22 mouse cellular contexts compared by ENCODE assay signal in genomic region chr11:23695847-23696246, GRCm38 (mm10). TPM values are rescaled to one million over a fixed set of nuclear protein-coding genes. Genes with fewer than 3 reads are reported as not detected.
DNase-seq lines count a peak whose midpoint lies in the region; ATAC-seq and TF ChIP-seq lines count a peak whose summit lies in the region.
"Had no signal": no experiment of that assay in that cellular context is flagged by ENCODE, and none has a peak within 500 bp of the region (broad histone marks: within the 10 kb centered on the region; RNA-seq: fewer than 3 reads in every experiment).

No protein-coding gene starts in this region.

- H3K9me3 ChIP-seq in liver, embryonic 15.5 days (replicated peaks), result no peaks in the 10 kb centered on the region
- no peaks in the 10 kb centered on the region for H3K9me3 ChIP-seq in liver, embryonic 12.5 days (replicated peaks)
- no peaks in the 10 kb centered on the region for H3K9me3 ChIP-seq in CH12.LX (replicated peaks; ENCODE audit: low read length)
- H3K9me3 ChIP-seq: embryonic facial prominence, embryonic 15.5 days; forebrain, embryonic 15.5 days; hindbrain, embryonic 12.5 days; limb, embryonic 10.5 days; liver, embryonic 13.5 days; lung, embryonic 15.5 days; midbrain, embryonic 12.5 days; neural tube, embryonic 15.5 days had no signal

- TF ChIP-seq CTCF in CH12.LX (conservative IDR thresholded peaks at IDR 0.05 in 1 of 2, IDR thresholded peaks at IDR 0.05 in 1 of 2; ENCODE audit: low read depth in 2 of 2, low read length in 2 of 2), result no peak
- TF ChIP-seq CTCF in cerebellum, adult 2 months (IDR thresholded peaks at IDR 0.05; ENCODE audit: borderline replicate concordance, insufficient read depth, low read depth, low read length), result no peak

- TF ChIP-seq RAD21 in CH12.LX (IDR thresholded peaks at IDR 0.05; ENCODE audit: low read depth, low read length), result no peak

- H3K79me2 ChIP-seq in CH12.LX (replicated peaks; ENCODE audit: control insufficient read depth, extremely low read depth, insufficient read depth, poor library complexity, severe bottlenecking), result peaks cover 50% of the 10 kb centered on the region

- no peak overlapping the region for H3K4me3 ChIP-seq in liver, embryonic 15.5 days (replicated peaks)
- no peak overlapping the region for H3K4me3 ChIP-seq in liver, embryonic 12.5 days
- no peak overlapping the region for H3K4me3 ChIP-seq in CH12.LX (replicated peaks in 1 of 3; ENCODE audit: low read depth in 2 of 3, low read length in 2 of 3, poor library complexity in 1 of 3)
- H3K4me3 ChIP-seq in cerebellum, adult 2 months (replicated peaks; ENCODE audit: insufficient read depth, low read depth, low read length), result no peak overlapping the region
- H3K4me3 ChIP-seq: embryonic facial prominence, embryonic 15.5 days; forebrain, embryonic 15.5 days; heart, adult 2 months; hindbrain, embryonic 12.5 days; limb, embryonic 10.5 days; liver, embryonic 13.5 days; lung, embryonic 15.5 days; midbrain, embryonic 12.5 days; neural tube, embryonic 15.5 days had no signal

- dilution Hi-C loops in CH12.LX (cut with MboI; ENCODE audit: extremely low pct_ligation_motif_present, extremely low pct_unique_long_range_greater_than_20kb, low sequenced_read_pairs), result no loop called here

- TF ChIP-seq POLR2A in CH12.LX (IDR thresholded peaks at IDR 0.05; ENCODE audit: low read depth, low read length), result no peak
- no peak for TF ChIP-seq POLR2A in cerebellum, adult 2 months (IDR thresholded peaks at IDR 0.05; ENCODE audit: borderline replicate concordance, insufficient read depth, low read length)

- H3K27ac ChIP-seq in liver, embryonic 15.5 days (replicated peaks), result no peak overlapping the region
- H3K27ac ChIP-seq in liver, embryonic 12.5 days, result no peak overlapping the region
- H3K27ac ChIP-seq in CH12.LX (ENCODE audit: insufficient read depth, low read depth), result no peak overlapping the region; the same call in 1 of the 2 replicates
- H3K27ac ChIP-seq in cerebellum, adult 2 months (ENCODE audit: insufficient read depth, low read length), result no peak overlapping the region
- H3K27ac ChIP-seq: embryonic facial prominence, embryonic 15.5 days; forebrain, embryonic 15.5 days; heart, adult 2 months; hindbrain, embryonic 12.5 days; kidney, postnatal 0 days; limb, embryonic 10.5 days; liver, embryonic 13.5 days; lung, embryonic 15.5 days; midbrain, embryonic 12.5 days; neural tube, embryonic 15.5 days had no signal

- peaks cover 4% of the 10 kb centered on the region for H3K36me3 ChIP-seq in liver, embryonic 15.5 days (replicated peaks)
- peaks cover 14% of the 10 kb centered on the region for H3K36me3 ChIP-seq in liver, embryonic 12.5 days
- peaks cover 5 to 45% of the 10 kb centered on the region in 2 experiments for H3K36me3 ChIP-seq in CH12.LX (replicated peaks in 1 of 2; ENCODE audit: control insufficient read depth in 1 of 2, insufficient read depth in 1 of 2, low read length in 1 of 2)
- H3K36me3 ChIP-seq in splenic B cell, adult 2 months (ENCODE audit: control insufficient read depth, insufficient read depth, low read length, poor library complexity, severe bottlenecking), result no peaks in the 10 kb centered on the region
- H3K36me3 ChIP-seq: forebrain, embryonic 15.5 days; lung, embryonic 15.5 days; neural tube, embryonic 15.5 days had no signal

- no peaks in the 10 kb centered on the region for H3K27me3 ChIP-seq in liver, embryonic 15.5 days
- no peaks in the 10 kb centered on the region for H3K27me3 ChIP-seq in liver, embryonic 12.5 days (replicated peaks)
- no peaks in the 10 kb centered on the region for H3K27me3 ChIP-seq in CH12.LX (replicated peaks)
- H3K27me3 ChIP-seq in splenic B cell, adult 2 months (ENCODE audit: control insufficient read depth, insufficient read depth, low read length, poor library complexity, severe bottlenecking), result no peaks in the 10 kb centered on the region
- H3K27me3 ChIP-seq in cerebellum, adult 2 months (ENCODE audit: control insufficient read depth, insufficient read depth, low read length), result no peaks in the 10 kb centered on the region
- H3K27me3 ChIP-seq: embryonic facial prominence, embryonic 15.5 days; forebrain, embryonic 15.5 days; hindbrain, embryonic 12.5 days; liver, embryonic 13.5 days; lung, embryonic 15.5 days; midbrain, embryonic 12.5 days; neural tube, embryonic 15.5 days had no signal

- H3K4me2 ChIP-seq in liver, embryonic 15.5 days, result peak overlapping the region; percentile 15; the same call in 1 of the 2 replicates
- H3K4me2 ChIP-seq in liver, embryonic 12.5 days, result no peak overlapping the region
- peak overlapping the region; percentile 93 for H3K4me2 ChIP-seq in CH12.LX (ENCODE audit: insufficient read depth, low read depth, poor library complexity, severe bottlenecking)
- H3K4me2 ChIP-seq: embryonic facial prominence, embryonic 15.5 days; forebrain, embryonic 15.5 days; hindbrain, embryonic 12.5 days; liver, embryonic 13.5 days; lung, embryonic 15.5 days; midbrain, embryonic 12.5 days; neural tube, embryonic 15.5 days had no signal

- no peak for TF ChIP-seq EP300 in CH12.LX (IDR thresholded peaks at IDR 0.05; ENCODE audit: low read length)

- 0 out of 2 replicates have a peak, but pooled peaks cover 4% of the 10 kb centered on the region for H3K4me1 ChIP-seq in liver, embryonic 15.5 days (replicated peaks)
- no peaks in the 10 kb centered on the region for H3K4me1 ChIP-seq in liver, embryonic 12.5 days
- peaks cover 26 to 73% of the 10 kb centered on the region in 2 experiments for H3K4me1 ChIP-seq in CH12.LX (ENCODE audit: control insufficient read depth in 1 of 2, insufficient read depth in 2 of 2)
- no peaks in the 10 kb centered on the region for H3K4me1 ChIP-seq in cerebellum, adult 2 months (ENCODE audit: control insufficient read depth, insufficient read depth, low read length)
- H3K4me1 ChIP-seq: embryonic facial prominence, embryonic 15.5 days; forebrain, embryonic 15.5 days; hindbrain, embryonic 12.5 days; limb, embryonic 10.5 days; liver, embryonic 13.5 days; lung, embryonic 15.5 days; neural tube, embryonic 15.5 days had no signal

- no peak for DNase-seq in CH12.LX (ENCODE audit: extremely low read depth)
- peak; percentile 22 for DNase-seq in splenic B cell, adult 2 months (ENCODE audit: low read depth, low spot score)
- no peak for DNase-seq in cerebellum, adult 2 months
- no peak for DNase-seq in thymus, postnatal 25 days
- DNase-seq: adrenal gland, adult 2 months; cerebellum, adult 18-20 months; cerebellum, postnatal 36 days; gastrocnemius, postnatal 25 days; heart, adult 2 months; kidney, adult 18-20 months; liver, embryonic 13.5 days had no signal

- no peak overlapping the region for H3K9ac ChIP-seq in liver, embryonic 15.5 days
- no peak overlapping the region for H3K9ac ChIP-seq in liver, embryonic 12.5 days
- peak overlapping the region; percentile 51; the same call in 1 of the 2 replicates for H3K9ac ChIP-seq in CH12.LX (ENCODE audit: insufficient read depth, low read depth)
- H3K9ac ChIP-seq: embryonic facial prominence, embryonic 15.5 days; forebrain, embryonic 15.5 days; hindbrain, embryonic 12.5 days; liver, embryonic 13.5 days; lung, embryonic 15.5 days; midbrain, embryonic 12.5 days; neural tube, embryonic 15.5 days had no signal

- in situ Hi-C loops in CH12.LX (cut with MboI; ENCODE audit: low pct_ligation_motif_present, low pct_unique_long_range_greater_than_20kb, low sequenced_read_pairs), result loop anchor here (25.0 kb wide), 1 partner anchor 166 kb away; no protein-coding TSS in a partner anchor

- no peak for ATAC-seq in liver, embryonic 15.5 days (ENCODE audit: insufficient read depth)
- no peak for ATAC-seq in liver, embryonic 12.5 days
- peak; percentile 78 for ATAC-seq in granulocyte monocyte progenitor cell, adult 5-6 weeks (replicated peaks; ENCODE audit: poor library complexity, severe bottlenecking)
- ATAC-seq: forebrain, embryonic 15.5 days had no signal

TF ChIP-seq in CH12.LX, 34 proteins besides CTCF, POLR2A, EP300 and RAD21:
- TF ChIP-seq RCOR1 (conservative IDR thresholded peaks at IDR 0.05; ENCODE audit: low read depth, low read length), result no peak
- TF ChIP-seq GABPA (IDR thresholded peaks at IDR 0.05; ENCODE audit: insufficient replicate concordance, low read depth, low read length), result no peak
- no peak for TF ChIP-seq MAZ (IDR thresholded peaks at IDR 0.05; ENCODE audit: low read depth, low read length)
- TF ChIP-seq JUND (conservative IDR thresholded peaks at IDR 0.05; ENCODE audit: low read depth, low read length), result no peak
- no peak for TF ChIP-seq MAX (IDR thresholded peaks at IDR 0.05; ENCODE audit: low read length)
- TF ChIP-seq IRF4 (IDR thresholded peaks at IDR 0.05; ENCODE audit: low read depth, low read length), result no peak
- no peak for TF ChIP-seq ELF1 (IDR thresholded peaks at IDR 0.05; ENCODE audit: low read depth, low read length)
- TF ChIP-seq NRF1 (IDR thresholded peaks at IDR 0.05; ENCODE audit: low read depth, low read length), result no peak
- no peak for TF ChIP-seq ZNF384 (IDR thresholded peaks at IDR 0.05; ENCODE audit: low read depth, low read length)
- TF ChIP-seq ZKSCAN1 (IDR thresholded peaks at IDR 0.05; ENCODE audit: borderline replicate concordance, low read depth, low read length), result no peak
- no peak for TF ChIP-seq E2F4 (IDR thresholded peaks at IDR 0.05; ENCODE audit: insufficient replicate concordance, low read depth, low read length)
- no peak for TF ChIP-seq JUN (IDR thresholded peaks at IDR 0.05; ENCODE audit: insufficient read depth, low read depth, low read length)
- no peak for TF ChIP-seq USF2 (conservative IDR thresholded peaks at IDR 0.05; ENCODE audit: low read depth, low read length)

RNA-seq across cellular contexts. Expression of gene Pex13, which starts 30.1 kb away (rescaled TPM):
- 9.4 and 11.4 TPM in 2 replicates for polyA plus RNA-seq in liver, embryonic 15.5 days (2015; fragmentation: Nextera tagmentation; extraction: Ambion mirVana)
- 15.0 and 18.0 TPM in 2 replicates for polyA plus RNA-seq in liver, embryonic 12.5 days (2016; fragmentation: Nextera tagmentation; extraction: Ambion mirVana)
- total RNA-seq in CH12.LX (2012; rRNA removed) (20.4 and 22.6 TPM in 2 replicates), CH12.LX (2014; rRNA removed) (21.5 and 24.9 TPM in 2 replicates)
- 42.7 and 50.7 TPM in 2 replicates for polyA plus RNA-seq in CH12.LX (2012; ENCODE audit: insufficient read length, low read depth)
- total RNA-seq in granulocyte monocyte progenitor cell, adult 5-6 weeks (2014; fragmentation: Nextera tagmentation), result 11.2 and 18.0 TPM in 2 replicates
- total RNA-seq in granulocyte monocyte progenitor cell, adult 5-6 weeks (2017), result 17.0 and 38.1 TPM in 2 replicates
- polyA plus RNA-seq in cerebellum, adult 2 months (2012; rRNA removed), result 18.5 and 19.1 TPM in 2 replicates

RNA-seq across cellular contexts. Expression of gene Pus10, which starts 30.4 kb away (rescaled TPM):
- 10.6 and 11.9 TPM in 2 replicates for polyA plus RNA-seq in liver, embryonic 15.5 days (2015; fragmentation: Nextera tagmentation; extraction: Ambion mirVana)
- polyA plus RNA-seq in liver, embryonic 12.5 days (2016; fragmentation: Nextera tagmentation; extraction: Ambion mirVana), result 21.8 and 22.6 TPM in 2 replicates
- total RNA-seq in CH12.LX (2012; rRNA removed), result 57.6 and 72.4 TPM in 2 replicates
- total RNA-seq in CH12.LX (2014; rRNA removed), result 113 and 138 TPM in 2 replicates
- polyA plus RNA-seq in CH12.LX (2012; ENCODE audit: insufficient read length, low read depth), result 92.3 and 98.1 TPM in 2 replicates
- 34.6 and 48.5 TPM in 2 replicates for total RNA-seq in granulocyte monocyte progenitor cell, adult 5-6 weeks (2014; fragmentation: Nextera tagmentation)
- 69.1 and 69.6 TPM in 2 replicates for total RNA-seq in granulocyte monocyte progenitor cell, adult 5-6 weeks (2017)
- polyA plus RNA-seq in cerebellum, adult 2 months (2012; rRNA removed), result 9.7 and 11.4 TPM in 2 replicates
